In the genomic region with DNA sequence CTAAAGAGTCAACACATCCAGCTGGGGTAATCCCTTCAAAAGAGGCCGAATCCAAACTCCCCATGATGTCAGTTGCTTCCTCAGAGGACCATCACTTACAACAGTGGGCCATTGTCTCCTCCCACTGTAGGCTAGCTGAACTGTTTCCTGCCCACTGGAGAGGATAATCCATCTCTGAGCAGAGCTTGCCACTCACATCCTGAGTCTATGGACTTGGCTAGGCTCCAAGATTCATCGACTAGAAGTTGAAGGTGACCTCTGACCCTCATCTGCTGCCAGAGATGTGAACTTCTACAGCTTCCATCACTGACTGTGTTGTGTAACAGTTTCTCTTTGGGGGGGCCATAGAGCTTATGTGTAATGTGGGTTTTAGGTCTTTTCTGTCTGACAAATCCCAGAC, we compare ENCODE assay signal across 13 mouse cellular contexts. TPM values are rescaled to one million over a fixed set of nuclear protein-coding genes. Genes with fewer than 3 reads are reported as not detected.
DNase-seq lines count a peak whose midpoint lies in the region; ATAC-seq and TF ChIP-seq lines count a peak whose summit lies in the region.
"Had no signal": no experiment of that assay in that cellular context is flagged by ENCODE, and none has a peak within 500 bp of the region (broad histone marks: within the 10 kb centered on the region; RNA-seq: fewer than 3 reads in every experiment).

No protein-coding gene starts in this region.

- no peak overlapping the region for H3K4me2 ChIP-seq in heart, embryonic 11.5 days
- H3K4me2 ChIP-seq in lung, embryonic 15.5 days = no peak overlapping the region
- H3K4me2 ChIP-seq: neural tube, embryonic 12.5 days had no signal

- 0 out of 2 replicates have a peak, but pooled peaks have one; percentile 35 for ATAC-seq in heart, embryonic 11.5 days (replicated peaks; ENCODE audit: insufficient number of reproducible peaks, low FRiP score, low TSS enrichment)
- peak; percentile 64; the same call in 1 of the 2 replicates for ATAC-seq in lung, embryonic 15.5 days (ENCODE audit: borderline replicate concordance, extremely low read depth, low FRiP score, low TSS enrichment)
- ATAC-seq: inflammation-experienced regulatory T-cells, adult 6 months had no signal

- no peak overlapping the region for H3K4me3 ChIP-seq in heart, embryonic 11.5 days (ENCODE audit: low read depth, low read length)
- no peak overlapping the region for H3K4me3 ChIP-seq in lung, embryonic 15.5 days
- H3K4me3 ChIP-seq: neural tube, embryonic 12.5 days had no signal

- no peaks in the 10 kb centered on the region for H3K36me3 ChIP-seq in heart, embryonic 11.5 days (ENCODE audit: control insufficient read depth, insufficient read depth, low read length)
- no peaks in the 10 kb centered on the region for H3K36me3 ChIP-seq in lung, embryonic 15.5 days
- H3K36me3 ChIP-seq: neural tube, embryonic 12.5 days had no signal

- H3K27ac ChIP-seq in heart, embryonic 11.5 days (ENCODE audit: low read depth, low read length) = no peak overlapping the region
- H3K27ac ChIP-seq in lung, embryonic 15.5 days = no peak overlapping the region
- H3K27ac ChIP-seq: neural tube, embryonic 12.5 days had no signal

- TF ChIP-seq CTCF in brain, embryonic 14.5 days (IDR thresholded peaks at IDR 0.05; ENCODE audit: borderline replicate concordance, extremely low read depth, insufficient read depth, insufficient read length) = no peak

- H3K9ac ChIP-seq in heart, embryonic 11.5 days (ENCODE audit: low read depth, low read length) = no peak overlapping the region
- H3K9ac ChIP-seq in lung, embryonic 15.5 days = no peak overlapping the region
- H3K9ac ChIP-seq: neural tube, embryonic 12.5 days had no signal

- no peak for DNase-seq in heart, postnatal 36 days
- no peak for DNase-seq in lung, postnatal 14 days
- peak; percentile 41 for DNase-seq in brain, embryonic 14.5 days (ENCODE audit: low read depth)
- DNase-seq in mesoderm, embryonic 11.5 days (ENCODE audit: low read depth, low spot score) = peak; percentile 72
- no peak for DNase-seq in ovary, postnatal 10 days (ENCODE audit: low spot score)
- DNase-seq in left cerebral cortex, adult 11 months (ENCODE audit: low spot score) = no peak
- DNase-seq: adrenal gland, adult 8-10 months; heart, postnatal 10 days had no signal

- intact Hi-C loops in heart, postnatal 36 days (cut with DNase I) = no loop called here

- no peaks in the 10 kb centered on the region for H3K27me3 ChIP-seq in heart, embryonic 11.5 days (ENCODE audit: control insufficient read depth, insufficient read depth, low read length)
- H3K27me3 ChIP-seq in lung, embryonic 15.5 days = no peaks in the 10 kb centered on the region
- H3K27me3 ChIP-seq: neural tube, embryonic 12.5 days had no signal

- TF ChIP-seq POLR2A in brain, embryonic 14.5 days (IDR thresholded peaks at IDR 0.05; ENCODE audit: borderline replicate concordance, extremely low read depth, insufficient read depth, insufficient read length, poor library complexity, severe bottlenecking) = no peak

- peaks cover 3% of the 10 kb centered on the region; the same call in 1 of the 2 replicates for H3K9me3 ChIP-seq in heart, embryonic 11.5 days (replicated peaks; ENCODE audit: control insufficient read depth, low read length)
- no peaks in the 10 kb centered on the region for H3K9me3 ChIP-seq in lung, embryonic 15.5 days

- H3K4me1 ChIP-seq in heart, embryonic 11.5 days (ENCODE audit: control insufficient read depth, insufficient read depth, low read length) = no peaks in the 10 kb centered on the region
- H3K4me1 ChIP-seq in lung, embryonic 15.5 days = no peaks in the 10 kb centered on the region
- H3K4me1 ChIP-seq: neural tube, embryonic 12.5 days had no signal

- WGBS in heart, embryonic 11.5 days (ENCODE audit: insufficient replicate concordance) = 13% methylated on average over 2 of the region's 2 CpGs
- WGBS in lung, embryonic 15.5 days = 2% methylated on average over 2 of the region's 2 CpGs

RNA-seq across cellular contexts. Expression of a gene that starts 7.2 kb away (rescaled TPM):
- 26.0 and 28.1 TPM in 2 replicates for polyA plus RNA-seq in heart, embryonic 11.5 days (2014; fragmentation: Nextera tagmentation; extraction: Ambion mirVana)
- total RNA-seq in heart, postnatal 36 days (2021) = 10 to 100 TPM; 26.3 to 28.8 TPM
- 40.7 and 43.7 TPM in 2 replicates for polyA plus RNA-seq in lung, embryonic 15.5 days (2015; fragmentation: Nextera tagmentation; extraction: Ambion mirVana)
- 7.3 and 10.8 TPM in 2 replicates for polyA plus RNA-seq in brain, embryonic 14.5 days (2012; rRNA removed)
- total RNA-seq: MEL had no signal

Comparison
In these comparisons a context has a peak if more than half of its experiments do, and no peak if none do; other contexts are left out.
1. DNase-seq: peak in brain, embryonic 14.5 days (single experiment) and mesoderm, embryonic 11.5 days (single experiment); none in heart, postnatal 36 days (0 of 2), lung, postnatal 14 days (single experiment), ovary, postnatal 10 days (single experiment) and left cerebral cortex, adult 11 months (single experiment).